Mouse (Mus musculus) cerebellum, adult 11-12 months (tissue): Measurements from ENCODE around the gene Dap.

Experiments
- DNase-seq: peaks from one replicate; pipeline ENCODE4 v3.0.0; 2022

Gene Dap

GRCm38 (mm10) chr15:31265845-31266244 lies 41.7 kb downstream of the Dap start:
- no peak for DNase-seq

GRCm38 (mm10) chr15:31268148-31268547 lies 44.0 kb downstream of the Dap start:
- DNase-seq: no peak

GRCm38 (mm10) chr15:31269558-31269957 lies 45.4 kb downstream of the Dap start:
- DNase-seq: no peak

- no peak for DNase-seq
These were observed 48.6 kb downstream of the Dap start for GRCm38 (mm10) chr15:31272695-31273094.

GRCm38 (mm10) chr15:31273509-31273908 lies 49.4 kb downstream of the Dap start:
- no peak for DNase-seq

GRCm38 (mm10) chr15:31278090-31278489 lies 54.0 kb downstream of the Dap start:
- no peak for DNase-seq

GRCm38 (mm10) chr15:31279120-31279519 lies 55.0 kb downstream of the Dap start:
- DNase-seq: no peak

GRCm38 (mm10) chr15:31279577-31280004 lies 55.5 kb downstream of the Dap start:
- DNase-seq: no peak

GRCm38 (mm10) chr15:31280059-31280458 lies 55.9 kb downstream of the Dap start:
- DNase-seq: no peak

- DNase-seq: no peak
These were observed 56.6 kb downstream of the Dap start for GRCm38 (mm10) chr15:31280683-31281082.

- DNase-seq: no peak
These were observed 57.7 kb downstream of the Dap start for GRCm38 (mm10) chr15:31281830-31282229.

GRCm38 (mm10) chr15:31282353-31282752 lies 58.2 kb downstream of the Dap start:
- DNase-seq: no peak

GRCm38 (mm10) chr15:31284142-31284541 lies 60.0 kb downstream of the Dap start:
- no peak for DNase-seq

- peak; percentile 17 for DNase-seq
These were observed 61.0 kb downstream of the Dap start for GRCm38 (mm10) chr15:31284922-31285631.

GRCm38 (mm10) chr15:31285695-31286094 lies 61.6 kb downstream of the Dap start:
- DNase-seq: no peak

- no peak for DNase-seq
These were observed 68.5 kb downstream of the Dap start for GRCm38 (mm10) chr15:31292627-31293026.

- no peak for DNase-seq
These were observed 70.2 kb downstream of the Dap start for GRCm38 (mm10) chr15:31294311-31294710.

- no peak for DNase-seq
These were observed 73.0 kb downstream of the Dap start for GRCm38 (mm10) chr15:31296882-31297776.

- no peak for DNase-seq
These were observed 73.6 kb downstream of the Dap start for GRCm38 (mm10) chr15:31297777-31298137.

GRCm38 (mm10) chr15:31299258-31299917 lies 75.3 kb downstream of the Dap start:
- DNase-seq: no peak

GRCm38 (mm10) chr15:31302293-31302990 lies 78.3 kb downstream of the Dap start:
- DNase-seq: no peak

GRCm38 (mm10) chr15:31304302-31304701 lies 80.2 kb downstream of the Dap start:
- DNase-seq: no peak

- no peak for DNase-seq
These were observed 81.1 kb downstream of the Dap start for GRCm38 (mm10) chr15:31305181-31305580.
